In the genomic region with DNA sequence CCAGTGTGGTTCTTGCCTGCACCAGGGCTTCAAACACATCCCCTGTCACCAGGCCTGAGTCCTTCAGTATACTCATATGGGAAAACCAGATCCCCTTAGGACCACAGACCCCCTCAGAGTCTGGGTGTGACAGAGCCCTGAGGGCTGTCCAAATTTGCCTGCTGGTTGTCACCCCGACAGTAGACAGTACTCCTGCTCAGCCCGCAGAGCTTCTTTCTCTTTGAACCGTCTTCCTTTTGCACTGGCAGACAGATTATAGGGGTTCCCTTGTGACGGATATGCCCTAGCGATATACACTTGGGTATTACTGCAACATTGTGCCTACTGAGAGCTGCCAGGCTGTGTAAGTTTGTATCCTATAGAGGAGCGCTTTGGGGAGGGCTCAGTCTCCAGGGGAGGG, we compare ENCODE assay signal across 29 mouse cellular contexts. TPM values are rescaled to one million over a fixed set of nuclear protein-coding genes. Genes with fewer than 3 reads are reported as not detected.
DNase-seq lines count a peak whose midpoint lies in the region; ATAC-seq and TF ChIP-seq lines count a peak whose summit lies in the region.
"Had no signal": no experiment of that assay in that cellular context is flagged by ENCODE, and none has a peak within 500 bp of the region (broad histone marks: within the 10 kb centered on the region; RNA-seq: fewer than 3 reads in every experiment).

No protein-coding gene starts in this region.

- no peak for DNase-seq in spleen, adult 2 months (ENCODE audit: low read depth in 1 of 2, low spot score in 2 of 2)
- no peak for DNase-seq in spleen, postnatal 14 days (ENCODE audit: low spot score in 2 of 2)
- no peak for DNase-seq in embryonic facial prominence, embryonic 10.5 days (ENCODE audit: low spot score)
- DNase-seq in thymus, adult 2 months, result peak; percentile 59
- DNase-seq in thymus, postnatal 36 days, result peak; percentile 49 to 63
- DNase-seq in embryo, embryonic 10.5 days (ENCODE audit: low spot score), result no peak
- no peak for DNase-seq in lung, adult 2 months
- DNase-seq: adrenal gland, adult 8-10 months; cerebellum, adult 8-10 months; cerebellum, postnatal 25 days; forebrain, postnatal 0 days; kidney, adult 9 months; kidney, postnatal 10 days; layer of hippocampus, adult 9-11 months; lung, postnatal 36 days; retina, postnatal 1 day; right cerebral cortex, postnatal 14 days had no signal

- H3K27ac ChIP-seq in spleen, adult 2 months (ENCODE audit: insufficient read depth, low read length), result 0 out of 2 replicates have a peak overlapping the region, but pooled peaks have one; percentile 23
- peak overlapping the region; percentile 62; the same call in 1 of the 2 replicates for H3K27ac ChIP-seq in embryonic facial prominence, embryonic 10.5 days (replicated peaks)
- H3K27ac ChIP-seq in thymus, adult 2 months (ENCODE audit: control insufficient read depth, insufficient read depth, low read length), result peak overlapping the region; percentile 76
- H3K27ac ChIP-seq: embryonic facial prominence, embryonic 12.5 days; forebrain, embryonic 12.5 days; hindbrain, embryonic 12.5 days; limb, embryonic 13.5 days; midbrain, embryonic 12.5 days; stomach, postnatal 0 days had no signal

- H3K4me1 ChIP-seq in spleen, adult 2 months (ENCODE audit: control insufficient read depth, insufficient read depth, insufficient read length), result peaks cover 31% of the 10 kb centered on the region; the same call in 1 of the 2 replicates
- peaks cover 58% of the 10 kb centered on the region for H3K4me1 ChIP-seq in embryonic facial prominence, embryonic 10.5 days
- peaks cover 61% of the 10 kb centered on the region for H3K4me1 ChIP-seq in thymus, adult 2 months (replicated peaks; ENCODE audit: control insufficient read depth, insufficient read depth, low read length)
- H3K4me1 ChIP-seq in lung, adult 2 months (ENCODE audit: control insufficient read depth, insufficient read depth, low read length), result no peaks in the 10 kb centered on the region

- no peak for ATAC-seq in megakaryocyte progenitor cell, adult 5-6 weeks (replicated peaks; ENCODE audit: poor library complexity)
- ATAC-seq: forebrain, postnatal 0 days; intestine, postnatal 0 days had no signal

- H3K36me3 ChIP-seq in spleen, adult 2 months (ENCODE audit: control insufficient read depth, insufficient read depth, low read length), result no peaks in the 10 kb centered on the region
- H3K36me3 ChIP-seq in embryonic facial prominence, embryonic 10.5 days (replicated peaks), result no peaks in the 10 kb centered on the region
- H3K36me3 ChIP-seq in thymus, adult 2 months (ENCODE audit: control insufficient read depth, insufficient read depth, low read length), result no peaks in the 10 kb centered on the region
- H3K36me3 ChIP-seq: embryonic facial prominence, embryonic 12.5 days; forebrain, embryonic 12.5 days; hindbrain, embryonic 12.5 days; limb, embryonic 13.5 days; midbrain, embryonic 12.5 days had no signal

- 66% methylated on average over 6 of the region's 6 CpGs for WGBS in spleen, adult 2 months
- WGBS in embryonic facial prominence, embryonic 10.5 days, result 75% methylated on average over 6 of the region's 6 CpGs
- 23% methylated on average over 6 of the region's 6 CpGs for WGBS in thymus, adult 2 months
- WGBS in lung, adult 2 months, result 88% methylated on average over 6 of the region's 6 CpGs

- no peaks in the 10 kb centered on the region for H3K27me3 ChIP-seq in spleen, adult 2 months (ENCODE audit: control insufficient read depth, insufficient read depth, low read length)
- peaks cover 18% of the 10 kb centered on the region for H3K27me3 ChIP-seq in embryonic facial prominence, embryonic 10.5 days (replicated peaks; ENCODE audit: low read depth, poor library complexity, severe bottlenecking)
- H3K27me3 ChIP-seq in thymus, adult 2 months (ENCODE audit: control insufficient read depth, insufficient read depth, low read length), result no peaks in the 10 kb centered on the region
- H3K27me3 ChIP-seq: embryonic facial prominence, embryonic 12.5 days; limb, embryonic 13.5 days had no signal

- no peak for TF ChIP-seq POLR2A in spleen, adult 2 months (IDR thresholded peaks at IDR 0.05; ENCODE audit: low read depth, low read length)
- no peak for TF ChIP-seq POLR2A in thymus, adult 2 months (IDR thresholded peaks at IDR 0.05; ENCODE audit: control insufficient read depth, extremely low read depth, insufficient read depth, low read length, poor library complexity)
- no peak for TF ChIP-seq POLR2A in lung, adult 2 months (IDR thresholded peaks at IDR 0.05; ENCODE audit: borderline replicate concordance, extremely low read depth, low read depth, low read length)

- no peaks in the 10 kb centered on the region for H3K9me3 ChIP-seq in embryonic facial prominence, embryonic 10.5 days
- H3K9me3 ChIP-seq: embryonic facial prominence, embryonic 12.5 days; forebrain, embryonic 12.5 days; hindbrain, embryonic 12.5 days; limb, embryonic 13.5 days; midbrain, embryonic 12.5 days had no signal

- TF ChIP-seq CTCF in spleen, adult 2 months (IDR thresholded peaks at IDR 0.05; ENCODE audit: extremely low read depth, insufficient read depth, insufficient read length, insufficient replicate concordance), result no peak
- no peak for TF ChIP-seq CTCF in thymus, adult 2 months (IDR thresholded peaks at IDR 0.05; ENCODE audit: borderline replicate concordance, control insufficient read depth, extremely low read depth, insufficient read depth, low read length, poor library complexity)
- TF ChIP-seq CTCF in lung, adult 2 months (IDR thresholded peaks at IDR 0.05; ENCODE audit: insufficient read depth, low read length), result no peak

- no peak overlapping the region for H3K4me3 ChIP-seq in spleen, adult 2 months (ENCODE audit: extremely low read depth, insufficient read depth, insufficient read length)
- H3K4me3 ChIP-seq in embryonic facial prominence, embryonic 10.5 days, result no peak overlapping the region
- no peak overlapping the region for H3K4me3 ChIP-seq in thymus, adult 2 months (ENCODE audit: control insufficient read depth, insufficient read depth, low read length)
- H3K4me3 ChIP-seq in lung, adult 2 months (replicated peaks; ENCODE audit: extremely low read depth, low read depth, low read length), result no peak overlapping the region
- H3K4me3 ChIP-seq: embryonic facial prominence, embryonic 12.5 days; forebrain, embryonic 12.5 days; hindbrain, embryonic 12.5 days; limb, embryonic 13.5 days; megakaryocyte, embryonic 14.5 days; midbrain, embryonic 12.5 days had no signal

RNA-seq across cellular contexts. Expression of a gene that starts 7.7 kb away (rescaled TPM):
- polyA plus RNA-seq in spleen, adult 2 months (2012; rRNA removed), result 37.5 and 39.9 TPM in 2 replicates
- 0.16 and 0.21 TPM in 2 replicates for polyA plus RNA-seq in embryonic facial prominence, embryonic 10.5 days (2016; fragmentation: Nextera tagmentation; extraction: Ambion mirVana)
- 15.3 and 15.8 TPM in 2 replicates for polyA plus RNA-seq in thymus, adult 2 months (2012; rRNA removed)
- 10.7 and 19.1 TPM in 2 replicates for polyA plus RNA-seq in lung, adult 2 months (2012; rRNA removed)
- 3.2 and 3.4 TPM in 2 replicates for total RNA-seq in megakaryocyte progenitor cell, adult 5-6 weeks (2015)
- 2.5 and 3.0 TPM in 2 replicates for total RNA-seq in megakaryocyte progenitor cell, adult 5-6 weeks (2017)
- total RNA-seq: forebrain, postnatal 0 days; gastrocnemius, adult 8-10 months; MEL had no signal
- polyA plus RNA-seq: neural tube, embryonic 14.5 days had no signal

RNA-seq across cellular contexts. Expression of a gene that starts 29.4 kb away (rescaled TPM):
- polyA plus RNA-seq in spleen, adult 2 months (2012; rRNA removed), result 24.3 and 25.1 TPM in 2 replicates
- 11.5 and 11.6 TPM in 2 replicates for polyA plus RNA-seq in embryonic facial prominence, embryonic 10.5 days (2016; fragmentation: Nextera tagmentation; extraction: Ambion mirVana)
- 59.8 and 78.9 TPM in 2 replicates for polyA plus RNA-seq in thymus, adult 2 months (2012; rRNA removed)
- polyA plus RNA-seq in lung, adult 2 months (2012; rRNA removed), result 25.8 and 28.7 TPM in 2 replicates
- 4.1 and 5.3 TPM in 2 replicates for total RNA-seq in megakaryocyte progenitor cell, adult 5-6 weeks (2015)
- total RNA-seq in megakaryocyte progenitor cell, adult 5-6 weeks (2017), result 0.81 and 3.8 TPM in 2 replicates

RNA-seq across cellular contexts. Expression of a gene that starts 59.3 kb away (rescaled TPM):
- polyA plus RNA-seq in spleen, adult 2 months (2012; rRNA removed), result 7.2 and 9.1 TPM in 2 replicates
- 31.0 and 32.1 TPM in 2 replicates for polyA plus RNA-seq in embryonic facial prominence, embryonic 10.5 days (2016; fragmentation: Nextera tagmentation; extraction: Ambion mirVana)
- 15.0 and 15.1 TPM in 2 replicates for polyA plus RNA-seq in thymus, adult 2 months (2012; rRNA removed)
- polyA plus RNA-seq in lung, adult 2 months (2012; rRNA removed), result 19.2 and 21.9 TPM in 2 replicates
- 17.9 and 18.0 TPM in 2 replicates for total RNA-seq in megakaryocyte progenitor cell, adult 5-6 weeks (2015)
- total RNA-seq in megakaryocyte progenitor cell, adult 5-6 weeks (2017), result 31.5 and 42.0 TPM in 2 replicates

Comparison
In these comparisons a context has a peak if more than half of its experiments do, and no peak if none do; other contexts are left out.
1. DNase-seq: peak in thymus, adult 2 months (single experiment) and thymus, postnatal 36 days (2 of 2); none in spleen, adult 2 months (0 of 2), spleen, postnatal 14 days (0 of 2), embryonic facial prominence, embryonic 10.5 days (single experiment), embryo, embryonic 10.5 days (single experiment) and lung, adult 2 months (single experiment).
2. H3K27ac ChIP-seq: peak in every context shown above with its lines; median percentile 76 in thymus, adult 2 months; 62 in embryonic facial prominence, embryonic 10.5 days; 23 in spleen, adult 2 months.